Mouse (Mus musculus) gastrocnemius, adult 8-10 months (tissue): Measurements from ENCODE around the gene 2310022A10Rik. TPM values are rescaled to one million over a fixed set of nuclear protein-coding genes. Genes with fewer than 3 reads are reported as not detected.

ENCODE experiments used
- DNase-seq, 2 experiments: peaks; one replicate each; pipeline ENCODE4 v3.0.0; 2022; ENCODE audit warnings: low spot score in 2 of 2
- total RNA-seq, 4 experiments: library from RNA; stranded (reverse); gene quantifications; 2 replicates each; pipeline ENCODE4 v1.2.4; 2022

2310022A10Rik gene
- total RNA-seq, 4 experiments from 2014 or later = 118 to 123 (median 121) TPM

DNA sequence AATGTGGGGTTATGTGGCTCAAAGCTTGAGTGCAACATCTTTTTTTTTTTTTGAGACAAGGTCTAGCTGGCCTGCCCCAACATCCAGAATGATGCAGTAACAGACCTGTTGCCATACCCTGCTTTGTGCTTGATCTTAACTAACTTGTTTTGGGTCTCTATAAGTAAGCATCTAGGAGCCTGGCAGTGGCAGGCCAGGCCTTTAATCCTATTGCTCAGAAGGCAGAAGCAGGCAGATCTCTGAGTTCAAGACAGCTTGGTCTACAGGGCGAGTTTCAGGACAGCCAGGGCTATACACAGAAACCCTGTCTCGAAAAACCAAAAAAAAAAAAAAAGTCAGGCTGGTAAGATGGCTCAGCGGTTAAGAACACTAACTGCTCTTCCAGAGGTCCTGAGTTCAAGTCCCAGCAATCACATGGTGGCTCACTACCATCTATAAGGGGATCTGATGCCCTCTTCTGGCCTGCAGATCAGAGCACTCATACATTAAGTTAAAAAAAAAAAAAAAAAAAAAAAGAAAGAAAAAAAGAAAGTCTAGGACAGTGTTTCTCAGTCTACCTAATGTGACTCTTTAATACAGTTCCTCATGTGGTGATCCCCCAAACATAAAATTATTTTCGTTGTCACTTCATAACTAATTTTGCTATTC is 37.7 kb downstream of the 2310022A10Rik start:
- no peak for DNase-seq

DNA sequence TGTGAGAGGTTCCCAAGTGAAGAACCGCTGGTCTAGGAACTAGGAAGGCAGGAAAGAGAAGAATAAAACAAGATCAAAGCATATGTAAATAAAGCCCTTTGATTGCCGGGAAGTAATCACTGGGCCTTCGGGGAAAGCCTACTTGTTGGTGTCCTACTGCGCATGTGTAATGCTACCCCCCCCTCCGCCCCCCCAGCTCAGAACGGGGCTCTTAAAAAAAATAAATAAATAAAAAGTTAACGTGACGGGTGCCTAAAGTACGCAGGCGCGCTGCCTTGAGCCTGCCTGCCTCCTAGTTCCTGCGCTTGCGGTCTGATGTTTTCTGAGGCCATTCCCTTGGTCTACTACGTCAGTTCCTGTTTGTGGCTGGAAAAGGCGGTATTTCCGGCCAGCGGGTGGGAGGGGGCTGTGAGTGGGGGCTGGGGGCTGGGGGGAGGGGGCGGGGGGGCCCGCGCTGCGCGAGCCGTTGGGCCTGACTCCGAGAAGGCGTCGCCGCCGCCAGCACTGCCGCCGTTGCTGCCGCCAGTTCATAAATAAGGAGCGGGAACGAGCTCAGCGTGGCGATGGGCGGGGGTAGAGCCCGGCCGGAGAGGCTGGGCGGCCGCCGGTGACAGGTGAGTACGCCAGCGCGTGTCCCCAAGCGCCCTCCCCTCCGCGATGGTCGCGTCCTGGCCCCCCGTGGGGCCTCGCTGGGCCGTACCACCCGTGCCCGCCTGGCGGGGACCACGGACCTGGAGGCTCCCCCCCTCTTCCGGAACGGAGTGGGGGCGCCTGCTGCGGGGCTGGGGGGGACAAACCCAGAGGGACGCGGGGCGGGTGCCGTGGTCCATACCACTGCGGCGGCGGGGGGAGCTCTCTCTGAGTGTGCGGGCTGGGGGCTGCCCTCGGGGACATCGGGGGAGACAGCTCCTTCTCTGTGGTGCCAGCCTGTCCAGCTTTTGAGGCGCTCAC is 38.5 kb downstream of the 2310022A10Rik start, which contains the start of gene Akt2:
Akt2 (plus strand) TSS at position 287 of the 951 bp plus-strand sequence.
- DNase-seq = peak; percentile 82 to 92

DNA sequence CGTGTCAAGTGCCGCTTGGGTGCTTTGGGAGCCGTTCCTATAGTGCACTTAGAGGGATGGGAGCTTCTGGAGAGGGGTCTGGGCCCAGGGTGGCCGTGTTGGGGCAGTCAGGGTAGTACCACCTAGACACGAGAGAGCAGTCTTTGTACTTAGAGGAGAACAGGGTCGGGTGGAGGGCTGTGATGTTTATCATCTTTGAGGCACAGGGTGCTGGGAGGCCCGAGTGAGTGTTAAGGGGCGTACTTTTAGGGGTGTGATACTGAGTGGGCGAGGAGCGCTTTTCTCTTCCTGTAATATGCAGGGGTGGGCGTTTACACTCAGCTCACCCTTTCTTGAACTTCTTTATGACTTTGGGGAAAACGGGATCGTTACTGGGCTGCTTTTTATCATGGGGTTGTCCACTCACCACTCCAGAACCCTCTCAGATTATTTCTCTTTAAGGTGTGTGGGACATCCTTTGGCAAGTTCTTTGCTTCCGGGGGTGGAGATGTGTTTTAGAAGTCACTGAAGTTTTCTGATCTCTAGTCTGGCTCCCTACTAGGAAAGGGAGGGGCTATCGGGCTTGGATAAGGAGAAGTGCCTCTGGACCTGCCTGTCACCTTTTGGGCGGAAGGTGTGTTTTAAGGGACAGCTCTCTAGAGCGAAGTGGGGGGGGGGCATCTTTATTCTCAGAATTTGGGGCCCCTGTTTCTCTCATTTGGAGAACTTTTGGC is 39.3 kb downstream of the 2310022A10Rik start:
- DNase-seq = no peak

DNA sequence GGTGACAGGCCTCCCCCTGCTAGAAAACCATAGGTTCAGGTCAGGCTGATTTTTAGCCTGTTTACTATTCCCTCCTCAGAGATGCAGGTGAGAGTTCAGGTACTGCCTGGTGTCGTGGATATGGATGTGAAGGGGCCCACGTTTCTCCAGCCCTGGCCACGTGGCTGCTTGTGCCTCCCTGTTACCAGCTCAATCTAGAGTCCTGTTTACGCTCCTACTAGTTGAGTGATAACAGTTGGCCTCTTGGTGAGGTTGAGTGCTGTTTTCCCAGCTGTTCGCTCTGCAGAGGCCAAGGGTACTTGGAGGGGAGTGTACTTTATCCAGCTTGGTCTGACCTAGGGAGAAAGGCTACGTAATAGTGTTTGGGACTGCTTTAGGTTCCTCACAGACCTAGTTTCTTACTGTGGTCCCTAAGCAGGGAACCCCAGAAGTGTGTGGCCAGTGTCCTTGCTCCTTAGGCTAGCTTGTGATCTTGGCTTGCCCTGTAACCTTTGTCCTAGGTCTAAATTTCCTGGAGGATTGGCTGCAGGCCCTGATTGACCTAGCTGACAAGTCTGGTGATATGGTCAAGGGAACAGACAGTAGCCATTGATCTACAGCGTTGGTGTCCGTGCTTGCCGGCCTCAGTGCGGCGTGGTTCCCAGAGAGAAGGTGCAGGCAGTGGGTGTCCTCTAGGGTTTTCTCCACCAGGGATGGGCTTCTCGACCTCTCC is 40.1 kb downstream of the 2310022A10Rik start:
- DNase-seq = no peak

DNA sequence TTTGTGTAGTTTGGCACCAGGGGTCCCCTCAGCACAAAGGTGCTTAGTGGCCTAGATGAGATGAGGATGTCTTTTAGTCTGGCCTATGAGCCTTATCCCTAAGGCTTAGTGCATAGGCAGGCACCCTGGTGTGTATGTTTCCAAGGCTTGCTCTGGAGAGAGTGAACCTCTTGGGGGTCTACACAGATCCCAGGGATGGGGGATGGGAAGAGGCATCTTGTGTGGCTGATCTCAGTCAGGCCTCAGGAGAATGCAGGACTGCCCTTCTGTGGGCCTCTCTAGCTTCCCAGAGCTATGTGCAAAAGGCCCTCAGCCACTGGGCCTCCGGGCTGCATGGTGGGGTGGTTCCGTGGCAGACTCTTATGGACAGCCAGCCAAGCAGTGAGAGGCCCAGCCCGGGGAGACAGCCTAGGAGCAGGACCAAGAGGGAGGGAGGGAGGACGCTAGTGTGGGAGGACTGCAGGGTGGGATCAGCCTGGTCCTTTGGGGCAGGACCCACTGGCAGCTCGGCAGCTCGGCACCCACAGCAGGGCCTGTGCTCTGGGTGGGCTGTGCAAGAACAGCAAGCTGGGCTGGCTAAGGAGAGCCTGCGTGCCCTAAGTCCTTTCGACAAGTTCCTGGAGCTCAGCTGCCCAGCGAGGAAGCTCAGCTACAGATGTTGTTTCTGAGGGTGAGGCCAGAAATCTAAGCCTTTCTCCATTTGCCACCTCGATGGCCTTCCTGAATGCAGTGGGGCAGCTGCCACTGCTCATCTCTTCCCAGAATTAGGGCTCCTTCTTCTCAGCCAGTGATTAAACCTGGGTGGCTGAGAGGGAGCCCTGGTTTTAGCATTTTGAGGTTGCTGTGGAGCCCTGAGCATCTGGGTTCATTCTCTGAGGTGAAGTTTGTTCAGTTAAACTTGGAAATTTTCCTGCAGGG is 43.8 kb downstream of the 2310022A10Rik start:
- DNase-seq = peak in 1 of 2 experiments; percentile 40

DNA sequence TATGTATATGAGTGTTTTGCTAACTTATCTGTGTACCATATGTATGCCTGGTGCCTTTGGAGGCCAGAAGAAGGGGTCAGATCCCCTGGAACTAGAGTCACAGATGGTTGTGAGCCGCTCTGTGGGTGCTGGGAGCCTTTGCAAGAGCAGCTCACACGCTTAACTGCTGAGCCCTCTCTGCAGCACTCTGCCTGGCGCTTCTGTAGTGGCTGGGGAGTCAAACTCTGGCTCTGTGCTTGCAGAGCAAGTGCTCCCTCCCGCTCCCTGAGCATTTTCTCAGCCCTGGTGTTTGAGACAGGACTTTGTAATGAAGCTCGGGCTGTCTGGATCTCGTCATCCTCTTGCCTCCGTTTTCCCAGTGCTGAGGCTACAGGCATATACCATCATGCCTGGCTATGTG is 45.0 kb downstream of the 2310022A10Rik start:
- DNase-seq = no peak

DNA sequence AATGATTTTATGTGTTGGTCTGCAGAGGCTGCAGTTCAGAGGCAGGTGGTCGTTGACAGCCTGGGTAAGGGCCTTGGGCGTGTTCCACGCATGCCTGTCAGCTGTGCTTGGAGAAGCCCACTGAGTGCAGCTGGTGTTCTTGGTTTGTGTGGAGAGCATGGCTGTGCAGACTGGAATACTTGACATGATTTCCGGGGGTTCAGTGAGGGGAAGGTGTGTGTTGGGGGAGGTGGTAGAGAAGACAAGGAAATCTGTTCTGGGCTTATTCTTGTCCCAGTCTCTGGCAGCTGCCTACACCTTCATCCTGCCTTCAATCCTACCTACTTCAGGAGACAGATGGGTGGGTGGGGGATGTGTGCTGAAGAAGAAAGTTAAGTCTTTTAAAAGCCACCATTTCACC is 48.6 kb downstream of the 2310022A10Rik start:
- DNase-seq = no peak

DNA sequence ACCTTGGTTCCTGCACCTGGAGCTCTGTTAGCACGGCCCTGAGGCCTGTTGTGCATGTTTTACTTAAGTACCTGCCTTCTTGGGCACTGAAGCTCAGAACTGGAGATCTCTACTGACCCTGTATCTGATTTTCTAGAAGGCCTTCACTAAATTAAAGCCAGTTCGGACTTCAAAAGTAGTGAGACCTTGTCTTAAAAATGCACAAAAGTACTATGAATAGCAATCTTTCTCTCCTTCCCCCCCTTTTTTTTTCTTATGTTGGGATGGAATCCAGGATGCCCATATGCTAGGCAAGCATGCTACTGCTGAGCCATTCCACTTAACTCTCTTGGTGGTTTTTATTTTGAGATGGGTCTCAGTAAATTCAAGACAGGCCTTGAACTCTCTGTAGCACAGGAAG is 49.1 kb downstream of the 2310022A10Rik start:
- no peak for DNase-seq

DNA sequence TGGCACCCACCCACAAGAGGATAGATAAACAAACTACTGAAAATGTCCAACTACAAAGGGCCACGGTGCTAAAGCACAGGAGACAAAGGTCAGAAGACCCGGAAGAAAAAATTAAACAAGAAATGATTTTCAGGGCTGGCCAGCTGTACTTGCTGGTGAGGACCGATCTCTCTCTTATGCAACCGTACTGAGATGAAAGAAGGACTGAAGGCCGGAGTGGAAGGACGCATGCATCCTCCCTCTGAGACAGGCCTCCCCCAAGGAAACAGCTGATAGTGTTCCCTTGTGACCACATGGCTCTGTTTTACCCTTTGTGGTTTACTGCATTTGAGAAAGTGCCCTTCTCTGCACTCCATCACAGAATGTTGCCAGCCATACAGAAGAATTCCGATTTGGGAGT is 49.8 kb downstream of the 2310022A10Rik start:
- DNase-seq = no peak

DNA sequence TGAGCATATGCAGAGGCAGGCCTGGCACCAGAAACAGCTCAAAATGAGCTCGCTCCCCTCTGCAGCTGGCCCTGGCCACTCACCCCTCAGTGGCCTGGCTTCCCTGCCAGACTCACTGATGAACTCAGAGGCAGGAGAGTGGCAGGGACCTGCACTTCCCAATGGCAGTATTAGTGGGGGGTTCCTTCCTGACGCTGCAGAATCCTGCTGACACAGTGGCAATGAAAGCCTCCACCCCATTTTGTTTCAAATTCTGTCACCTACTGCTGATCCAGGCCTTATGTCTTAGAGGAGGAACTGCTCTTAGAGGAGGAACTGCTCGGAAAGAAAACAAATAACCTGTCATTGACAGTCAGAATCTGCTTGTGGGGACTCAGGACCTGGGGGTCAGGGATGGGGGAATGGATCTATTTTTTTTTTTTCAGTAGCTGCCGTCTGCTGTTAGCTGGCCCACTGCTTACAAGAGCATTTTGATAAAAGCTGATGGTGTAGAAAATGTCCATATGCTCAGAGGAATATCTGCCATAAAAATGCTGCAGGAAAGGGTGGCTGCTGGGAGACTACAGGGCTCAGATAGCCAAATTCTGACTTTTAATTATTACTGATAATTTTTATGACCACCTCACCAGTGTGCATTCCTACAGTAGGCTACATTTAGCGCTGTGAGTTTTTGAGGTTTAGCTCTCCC is 51.8 kb downstream of the 2310022A10Rik start:
- DNase-seq = no peak

DNA sequence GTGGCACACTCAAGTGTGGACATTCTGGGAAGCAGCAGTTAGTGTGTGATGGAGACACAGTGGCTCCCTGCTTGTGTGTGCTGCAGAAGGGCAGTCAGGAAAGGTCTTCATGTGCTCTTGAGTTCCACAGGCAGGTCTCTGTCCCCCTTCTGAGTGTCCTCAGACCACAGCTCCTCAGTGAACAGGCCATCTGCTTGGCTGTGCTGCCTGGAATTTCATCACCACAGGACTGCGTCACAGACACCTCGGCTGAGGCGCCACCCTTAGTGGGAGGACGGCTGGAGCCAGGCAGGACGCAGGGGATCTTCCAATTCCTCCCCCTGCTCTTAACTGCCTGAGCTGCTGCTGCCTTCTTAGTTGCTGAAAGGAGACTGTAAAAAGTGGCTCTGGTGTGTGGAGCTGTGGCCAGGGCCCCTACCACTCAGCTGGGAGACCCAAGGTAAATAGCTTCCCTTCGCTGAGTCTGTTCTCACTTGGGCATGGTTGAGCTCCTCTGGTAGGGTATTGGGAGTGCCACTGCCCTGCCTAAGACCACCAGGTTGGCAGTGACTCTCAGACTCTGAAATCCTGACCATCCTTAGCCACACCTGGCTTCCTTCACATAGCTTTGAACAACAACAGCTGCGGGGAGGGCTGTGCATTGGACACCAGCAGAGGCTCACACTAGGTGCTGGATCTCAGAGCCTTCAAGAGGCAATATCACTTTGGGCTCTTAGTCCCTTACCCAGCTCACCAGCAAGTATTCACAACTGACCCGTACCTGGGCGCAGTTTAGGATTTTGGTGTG is 52.7 kb downstream of the 2310022A10Rik start:
- peak; percentile 61 to 66 for DNase-seq

DNA sequence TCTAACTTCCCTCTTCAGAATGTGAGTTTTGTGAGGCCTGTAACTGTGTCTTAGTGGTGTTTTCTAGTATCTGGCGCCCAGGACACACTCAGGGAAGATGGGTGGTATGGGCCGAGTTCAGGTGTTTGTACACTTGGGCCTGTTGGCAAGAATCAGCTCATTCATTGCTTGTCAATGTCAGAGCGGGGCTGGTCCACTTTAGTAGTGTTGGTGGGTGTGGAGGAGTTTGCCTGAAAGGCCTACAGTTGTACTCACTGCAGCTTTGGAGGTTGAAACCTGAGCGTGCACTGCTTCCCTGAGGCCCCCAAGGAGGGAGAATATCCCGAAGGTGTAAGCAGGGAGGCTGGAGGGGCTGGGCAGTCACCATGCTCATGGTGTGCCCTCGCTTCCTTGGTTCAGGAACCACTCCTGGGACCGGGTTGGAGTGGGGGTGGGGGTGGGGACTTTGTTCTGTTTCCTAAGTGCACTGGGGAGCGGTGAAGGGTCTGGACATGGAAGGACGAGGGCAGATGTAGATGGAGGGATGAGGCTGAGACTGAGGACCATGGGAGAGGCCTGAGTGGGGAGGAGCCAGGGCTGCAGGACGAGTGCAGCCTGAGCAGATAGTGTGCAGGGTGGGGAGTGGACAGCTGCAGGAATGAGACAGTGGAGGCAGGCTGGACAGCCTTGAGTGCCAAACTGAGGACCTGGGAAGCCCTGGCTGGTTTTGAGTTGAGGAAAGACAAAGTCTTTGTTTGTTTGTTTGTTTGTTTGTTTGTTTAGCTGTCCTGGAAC is 53.6 kb downstream of the 2310022A10Rik start:
- no peak for DNase-seq

DNA sequence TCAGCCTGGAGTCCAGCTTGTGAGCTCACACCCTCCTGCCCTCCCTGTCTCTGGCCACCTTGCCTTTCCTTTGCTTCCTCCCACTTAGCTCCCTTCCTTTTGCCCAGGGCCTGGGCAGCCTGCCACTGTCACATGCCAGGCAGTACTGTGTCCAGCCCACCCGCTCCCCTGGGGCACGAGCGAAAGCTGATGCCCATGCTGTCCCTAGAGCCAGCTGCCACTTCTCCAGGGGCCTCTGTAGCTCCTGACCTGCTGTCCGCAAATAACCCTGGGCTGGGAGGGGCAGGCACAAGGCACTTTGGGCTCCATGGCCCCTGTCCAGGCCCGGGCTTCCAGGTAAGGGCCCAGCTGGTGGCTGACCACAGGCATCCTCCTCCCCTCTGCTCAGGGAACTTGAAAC is 54.5 kb downstream of the 2310022A10Rik start:
- DNase-seq = peak; percentile 87 to 95

DNA sequence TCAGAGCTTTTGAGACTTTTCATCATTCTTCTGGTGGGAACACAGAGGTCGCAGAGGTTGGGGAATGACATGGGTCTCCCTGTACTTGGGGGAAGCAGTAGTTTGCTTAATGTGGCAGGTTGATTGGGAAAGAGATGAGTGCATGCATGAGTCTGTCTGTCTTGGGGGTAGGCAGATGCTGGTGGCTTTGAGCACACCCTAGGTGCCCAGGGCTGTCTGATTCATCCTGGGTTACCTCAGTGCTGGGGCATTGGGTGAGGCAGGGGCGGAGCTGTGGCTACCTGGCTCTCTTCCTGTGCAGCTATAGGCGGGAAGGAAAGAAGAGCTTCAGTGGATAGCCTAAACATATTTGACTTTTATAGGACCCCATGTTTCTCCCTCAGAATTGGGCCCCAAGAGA is 55.1 kb downstream of the 2310022A10Rik start:
- DNase-seq = no peak

DNA sequence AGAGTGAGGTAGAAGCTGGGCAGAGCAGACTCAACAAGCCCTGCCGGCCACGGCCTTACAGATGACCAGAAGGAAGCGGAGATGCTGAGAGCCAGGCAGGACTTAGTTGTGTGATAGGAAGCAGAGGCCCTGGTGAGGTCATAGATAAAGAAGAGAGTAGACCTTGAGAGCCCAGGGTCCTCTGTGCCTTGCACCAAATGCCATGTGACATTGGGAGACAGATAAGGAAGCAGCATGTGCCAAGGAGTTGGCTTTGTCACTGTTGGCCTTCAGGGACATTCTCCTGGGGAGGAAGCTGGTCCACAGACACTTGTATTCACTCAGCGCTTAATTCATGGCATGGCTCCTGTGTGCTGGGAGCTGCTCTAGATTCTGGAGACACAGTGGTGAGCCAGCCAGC is 56.3 kb downstream of the 2310022A10Rik start:
- DNase-seq = no peak

DNA sequence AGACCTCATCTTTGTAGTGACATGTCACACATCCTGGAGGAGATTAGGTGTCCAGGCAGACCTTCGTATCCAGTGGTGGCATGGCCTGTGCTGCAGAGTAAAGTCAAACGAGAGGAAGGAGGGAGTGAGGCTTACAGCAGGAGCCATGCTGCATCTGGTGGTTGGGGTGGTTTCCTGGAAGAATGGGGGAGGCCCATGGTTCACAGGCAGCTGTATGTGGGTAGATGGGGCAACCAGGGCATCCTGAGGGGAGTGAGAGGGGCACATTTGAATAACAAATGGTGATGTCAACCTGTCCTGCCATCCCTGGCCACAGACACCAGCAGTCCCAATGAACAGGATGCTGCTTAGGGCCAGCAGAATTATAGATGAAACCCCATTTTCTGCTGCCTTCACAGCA is 56.7 kb downstream of the 2310022A10Rik start:
- DNase-seq = no peak

DNA sequence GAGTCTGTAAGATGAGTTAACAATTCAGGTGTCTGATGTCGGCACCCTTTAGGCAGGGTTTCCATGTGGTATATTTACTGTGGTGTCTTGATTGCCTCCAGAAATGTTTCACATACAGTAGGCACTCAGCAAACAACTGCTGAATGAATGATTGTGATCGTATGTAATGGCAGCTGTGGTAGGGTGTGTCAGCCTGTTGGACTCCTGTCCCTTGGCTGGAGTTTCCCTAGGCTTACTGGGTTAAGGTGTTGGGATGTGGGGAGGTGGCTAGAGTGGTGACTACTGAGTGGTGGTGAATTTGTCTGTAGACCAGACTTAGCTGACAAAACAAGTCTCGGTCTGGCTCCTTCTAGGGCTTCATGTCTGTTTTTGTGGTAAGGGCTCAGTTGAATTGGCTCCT is 57.3 kb downstream of the 2310022A10Rik start:
- DNase-seq = no peak

DNA sequence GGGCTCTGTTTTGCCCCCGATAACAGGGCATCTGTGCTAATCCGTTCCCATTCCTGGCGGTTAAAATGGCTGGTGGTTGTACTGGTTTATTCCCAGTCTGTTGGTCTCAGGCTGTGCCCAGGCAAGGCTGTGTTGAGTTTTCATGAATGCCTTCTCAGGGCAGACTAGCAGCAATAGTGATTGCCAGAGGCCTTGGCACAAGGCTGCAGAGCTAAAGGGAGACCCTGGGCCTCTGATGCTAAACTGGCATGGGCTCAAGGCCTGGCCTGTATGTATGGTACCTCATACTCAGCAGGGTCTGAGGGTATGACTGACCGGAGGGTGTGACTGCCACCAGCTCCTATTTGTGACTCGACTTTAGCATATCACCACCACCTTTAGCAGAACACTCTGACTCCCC is 57.8 kb downstream of the 2310022A10Rik start:
- DNase-seq = no peak
